Mouse (Mus musculus) testis, postnatal 14 days (tissue): ENCODE data around the gene Tlnrd1.
"Not testable (repeated sequence)": the region's sequence is repeated elsewhere in the genome, so short reads cannot be mapped to it uniquely, and the experiment has no call there.

Experiments
- DNase-seq: peaks from one replicate; pipeline ENCODE4 v3.0.0; 2021; ENCODE audit warnings: low spot score

Tlnrd1 gene

DNA sequence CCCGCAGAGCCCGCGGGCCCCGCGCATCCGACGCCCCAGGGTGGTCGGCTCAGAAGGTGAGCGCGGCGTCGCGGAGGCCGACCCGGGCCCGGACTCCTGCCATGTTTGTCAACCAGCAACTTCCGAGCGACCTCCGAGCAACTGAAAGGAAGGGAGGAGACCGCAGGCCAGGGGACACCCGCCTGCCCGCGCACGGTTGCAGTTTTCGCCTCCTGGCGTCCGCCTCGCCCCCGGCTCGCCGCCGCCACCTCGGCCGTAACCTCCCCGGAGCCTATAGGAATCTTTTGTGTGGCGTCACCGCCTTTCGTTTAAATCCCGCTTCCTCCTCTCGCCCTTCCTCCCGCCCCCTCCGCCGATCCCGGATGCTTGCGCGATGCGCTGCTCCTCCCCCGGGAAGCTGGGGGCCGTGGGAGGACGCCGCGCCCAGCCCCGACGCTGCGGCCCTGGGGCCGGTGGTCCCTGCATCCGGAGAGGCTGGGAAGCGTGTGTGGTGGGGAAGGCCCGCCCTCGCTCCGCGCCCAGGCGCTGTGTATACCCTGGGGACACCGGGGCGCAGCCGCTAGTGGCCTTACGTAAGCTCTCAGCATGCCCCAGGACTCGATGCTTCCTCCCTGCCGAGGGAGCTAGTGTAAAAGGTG, at the start of gene Tlnrd1, which contains the start of gene Mesd:
Gene Tlnrd1, minus strand, starts transcription at position 285 of the 638 bp plus-strand sequence.
Gene Mesd, plus strand, starts transcription at position 446 of the 638 bp plus-strand sequence.
- DNase-seq: peak; percentile 87

DNA sequence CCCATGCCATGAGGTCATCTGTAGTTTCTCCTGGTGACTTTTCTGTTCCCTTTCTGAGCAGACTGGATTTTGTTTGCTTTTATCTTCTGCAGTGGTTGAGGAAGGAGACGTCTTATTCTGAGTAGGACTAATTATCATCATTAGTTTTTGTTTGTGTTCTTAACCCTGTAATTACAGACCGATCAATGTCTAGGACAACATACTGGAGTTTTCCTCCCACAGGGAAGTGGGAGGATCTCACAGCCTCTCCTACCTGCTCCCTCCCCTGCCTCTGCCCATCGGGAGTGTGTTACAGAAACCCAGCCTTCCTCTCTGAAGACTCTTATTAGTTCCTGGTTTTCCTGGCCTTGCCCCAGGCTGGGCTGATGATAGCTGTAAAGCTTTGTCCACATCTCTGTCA, 37.5 kb upstream of the Tlnrd1 start:
- no peak for DNase-seq

DNA sequence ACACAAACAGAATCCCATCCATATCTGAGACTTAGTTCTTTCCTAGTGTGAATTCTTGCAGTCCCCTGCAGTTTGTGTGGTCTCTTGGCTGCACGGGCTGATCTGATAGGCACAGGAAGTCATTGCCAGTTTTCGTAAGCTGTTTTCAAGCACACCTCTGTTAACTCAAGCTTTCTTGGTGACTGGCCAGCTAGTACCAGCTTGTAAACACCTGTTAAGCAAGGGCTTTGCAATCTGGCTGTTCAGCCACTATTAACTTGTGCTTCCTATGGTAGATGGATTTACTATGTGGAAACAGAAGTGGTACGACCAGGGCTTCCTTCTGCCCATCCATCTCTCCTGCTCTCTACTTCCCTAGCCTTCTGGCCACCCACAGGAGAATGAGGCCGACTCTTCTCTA, 36.1 kb upstream of the Tlnrd1 start:
- DNase-seq: no peak

DNA sequence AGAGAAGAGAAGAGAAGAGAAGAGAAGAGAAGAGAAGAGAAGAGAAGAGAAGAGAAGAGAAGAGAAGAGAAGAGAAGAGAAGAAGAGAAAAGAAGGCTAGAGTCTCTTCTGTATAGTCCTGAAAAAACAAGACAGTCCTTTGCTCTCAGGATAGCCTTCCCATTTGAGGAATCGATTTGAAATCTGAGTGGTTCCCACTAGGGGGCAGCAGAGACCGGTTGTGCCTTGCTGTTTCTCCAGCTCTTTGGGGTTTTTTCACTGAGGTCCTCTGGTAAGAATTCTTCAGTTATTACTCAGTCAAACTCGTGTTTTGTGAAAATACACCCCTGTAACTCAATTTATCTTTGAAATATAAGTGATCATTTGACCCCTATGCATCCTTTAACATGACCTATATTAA, 30.5 kb upstream of the Tlnrd1 start:
- DNase-seq: peak; percentile 65

- DNase-seq: no peak
Observed at GRCm38 (mm10) chr7:83913995-83914394, 29.9 kb upstream of the Tlnrd1 start.

DNA sequence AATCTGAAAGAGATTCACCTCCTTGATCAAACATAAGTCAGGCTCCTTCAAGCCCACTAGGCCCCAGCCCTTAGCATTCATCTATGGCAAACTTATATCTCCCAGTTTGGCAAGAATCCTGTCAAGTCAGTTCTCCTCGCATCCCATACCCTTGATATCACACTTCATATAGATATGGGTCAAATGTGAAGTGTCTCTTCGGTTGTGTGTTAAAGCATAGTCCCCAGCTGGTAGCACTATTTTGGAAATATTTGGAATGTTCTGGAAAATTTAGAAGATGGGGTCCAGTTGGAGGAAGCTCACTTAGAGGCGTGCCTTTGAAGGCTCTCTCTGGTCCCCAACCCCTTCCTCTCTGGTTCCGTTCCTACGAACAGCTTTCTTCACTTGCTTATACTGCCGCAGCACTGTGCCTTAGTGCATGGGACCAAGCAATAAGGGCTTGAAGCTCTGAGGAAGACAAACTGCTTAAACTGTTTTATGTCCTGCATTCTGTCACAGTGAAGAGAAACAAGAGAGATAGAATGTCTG, 29.4 kb upstream of the Tlnrd1 start:
- no peak for DNase-seq

GRCm38 (mm10) chr7:83911909-83912308, 27.8 kb upstream of the Tlnrd1 start:
- DNase-seq: no peak

DNA sequence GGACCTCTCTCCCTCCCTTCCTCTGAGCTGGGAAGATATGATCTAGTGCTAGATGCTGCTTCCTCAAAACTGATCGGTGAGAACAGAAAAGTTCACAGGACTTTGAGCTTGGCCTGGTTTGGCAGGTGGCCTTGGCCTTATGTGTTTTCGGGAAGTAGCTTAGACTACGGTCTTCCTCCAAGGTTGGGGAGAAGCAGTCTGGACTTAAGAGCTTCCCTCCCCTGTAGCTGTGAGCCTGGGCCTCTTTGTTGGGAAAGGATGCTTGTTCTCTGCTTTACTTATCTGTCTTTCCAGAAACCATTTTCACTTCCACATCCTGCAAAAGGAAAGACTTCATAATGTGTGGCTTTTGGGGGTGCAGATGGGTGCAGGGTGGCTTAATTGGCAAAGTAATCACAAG, 20.7 kb upstream of the Tlnrd1 start:
- DNase-seq: no peak

GRCm38 (mm10) chr7:83902296-83903145, 18.4 kb upstream of the Tlnrd1 start:
- no peak for DNase-seq

GRCm38 (mm10) chr7:83901425-83901824, 17.3 kb upstream of the Tlnrd1 start:
- DNase-seq: no peak

DNA sequence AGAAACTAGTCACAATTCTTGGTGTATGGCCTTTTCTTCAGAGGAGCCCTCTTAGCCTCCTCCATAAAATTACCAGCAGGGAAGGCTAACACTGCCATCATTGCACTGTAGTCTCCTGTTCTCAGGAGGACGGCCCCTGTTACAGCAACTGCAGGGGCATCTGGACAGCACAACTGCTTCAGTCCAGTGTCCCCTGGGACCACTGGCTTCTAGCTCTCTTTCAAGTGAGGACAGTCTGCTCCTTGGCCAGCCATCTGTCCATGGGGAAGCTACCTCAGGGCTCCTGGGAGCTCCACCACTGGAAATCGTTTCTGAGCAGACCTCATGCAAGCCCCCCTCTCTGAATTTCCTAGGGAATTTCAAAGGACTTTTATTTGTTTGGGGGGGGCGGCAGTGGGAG, 16.4 kb upstream of the Tlnrd1 start:
- no peak for DNase-seq

DNA sequence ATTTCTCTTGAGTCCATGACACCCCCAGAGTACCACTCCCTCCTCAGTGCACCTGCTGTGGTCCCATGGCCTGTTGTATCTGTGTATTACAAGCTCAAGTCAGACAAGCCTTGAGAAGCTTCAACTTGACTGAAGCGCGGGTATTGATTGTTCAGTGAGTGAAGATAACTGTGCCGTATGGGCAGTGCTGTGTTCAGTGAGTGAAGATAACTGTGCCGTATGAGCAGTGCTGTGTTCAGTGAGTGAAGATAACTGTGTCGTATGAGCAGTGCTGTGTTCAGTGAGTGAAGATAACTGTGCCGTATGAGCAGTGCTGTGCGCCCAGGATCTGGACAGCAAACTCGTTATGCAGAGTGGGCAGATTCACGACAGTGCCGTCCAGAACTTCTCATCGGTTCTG, 14.2 kb upstream of the Tlnrd1 start:
- no peak for DNase-seq

DNA sequence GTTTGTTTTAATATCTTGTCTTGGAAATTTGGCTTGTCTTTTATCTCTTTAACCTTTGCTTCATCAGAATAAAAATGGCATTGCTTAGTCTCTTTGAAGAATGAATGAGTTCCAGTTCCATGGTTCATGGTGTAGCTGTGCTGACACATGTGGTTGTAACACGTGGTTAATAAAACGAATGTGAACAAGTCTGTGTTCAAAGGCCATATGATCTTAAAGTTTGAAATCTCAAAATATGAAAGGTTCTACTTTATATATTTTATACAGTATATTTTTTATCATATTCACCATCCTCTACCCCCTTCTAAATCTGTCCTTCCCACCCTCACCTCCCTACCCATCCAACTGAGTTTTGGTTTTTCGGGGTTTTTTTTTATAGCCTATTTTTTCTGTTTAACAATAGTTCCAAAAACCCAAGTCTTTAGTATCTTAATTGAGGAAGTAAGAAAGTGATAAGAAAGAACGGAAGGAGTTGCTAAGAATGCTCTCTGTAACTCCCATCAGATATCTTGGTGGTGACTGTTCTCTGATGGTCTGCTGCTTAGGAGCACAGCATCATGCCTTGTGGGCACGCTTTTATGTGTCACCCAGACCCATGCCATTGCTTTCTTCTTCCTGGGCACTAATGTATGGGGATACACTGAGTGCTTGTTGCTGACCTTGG, 12.1 kb upstream of the Tlnrd1 start:
- no peak for DNase-seq

DNA sequence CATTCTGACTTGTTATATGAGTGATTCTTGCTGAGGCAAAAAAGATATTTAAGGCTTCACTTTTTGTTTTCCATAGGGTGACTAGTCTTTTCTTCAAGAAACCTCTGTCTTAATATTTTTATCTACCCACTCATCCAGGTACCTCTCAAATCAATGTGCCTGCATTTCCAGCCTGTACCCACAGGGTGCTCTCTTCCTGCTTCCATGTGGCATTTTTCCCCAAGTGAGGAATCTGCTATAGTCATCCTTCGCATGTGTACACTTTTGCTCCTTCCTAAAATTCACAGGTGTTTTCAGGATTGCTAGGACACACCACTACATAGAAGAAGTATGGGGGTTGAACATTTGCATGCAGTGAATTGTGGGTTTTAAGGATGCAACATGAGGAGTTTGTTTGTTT, 10.2 kb upstream of the Tlnrd1 start:
- DNase-seq: no peak

- no peak for DNase-seq
Observed at GRCm38 (mm10) chr7:83892333-83892669, 8.2 kb upstream of the Tlnrd1 start.

GRCm38 (mm10) chr7:83891433-83892332, 7.6 kb upstream of the Tlnrd1 start:
- peak; percentile 100 for DNase-seq

GRCm38 (mm10) chr7:83889946-83890345, 5.8 kb upstream of the Tlnrd1 start:
- not testable (repeated sequence) for DNase-seq

GRCm38 (mm10) chr7:83889383-83889782, 5.3 kb upstream of the Tlnrd1 start:
- DNase-seq: no peak

DNA sequence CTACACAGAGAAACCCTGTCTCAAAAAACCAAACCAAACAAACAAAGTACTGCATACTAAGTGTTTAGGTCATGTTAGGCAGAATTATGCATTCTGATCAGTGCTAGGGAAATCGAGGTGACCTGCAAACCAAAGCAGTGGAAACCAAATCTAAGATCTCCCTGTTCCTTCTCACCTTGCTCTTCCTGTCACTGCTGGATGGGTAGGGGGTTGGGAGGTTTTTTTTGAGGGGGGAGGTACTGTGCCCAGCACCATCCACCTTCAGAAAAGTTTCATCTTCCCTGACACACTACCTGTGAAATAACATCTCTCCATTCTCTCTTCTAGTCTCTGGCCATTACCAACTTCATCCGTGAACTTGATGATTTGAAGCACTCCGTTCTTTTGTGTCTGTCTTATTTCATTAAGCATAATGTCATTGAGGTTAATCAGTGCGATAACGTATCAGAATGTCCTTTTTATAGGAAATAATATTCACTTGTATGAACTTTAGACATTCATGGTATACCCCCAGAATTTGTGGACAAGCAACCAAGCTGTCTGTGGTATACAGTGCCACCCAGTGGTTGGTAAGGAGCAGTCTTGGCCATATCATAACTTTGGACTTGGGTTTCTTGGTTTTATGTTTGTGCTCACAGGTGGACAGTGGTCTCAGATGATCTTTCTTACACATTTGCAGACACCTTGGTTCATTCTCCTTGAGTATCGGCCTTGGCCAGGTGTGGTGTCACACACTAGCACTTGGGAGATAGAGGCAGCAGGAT, 2.4 kb upstream of the Tlnrd1 start:
- DNase-seq: no peak

- no peak for DNase-seq
Observed at GRCm38 (mm10) chr7:83885835-83886234, 1.7 kb upstream of the Tlnrd1 start.
